Mouse (Mus musculus) embryo, embryonic 10 days (tissue): ENCODE results near the gene Htr5b.

Experiments
- DNase-seq: peaks from one replicate; pipeline ENCODE4 v3.0.0-alpha.2; 2015; ENCODE audit warnings: low spot score

Gene Htr5b

GRCm38 (mm10) chr1:121528399-121528720 lies at the start of gene Htr5b:
TSS of gene Htr5b (minus strand) at chr1:121528465.
- DNase-seq: peak; percentile 85

GRCm38 (mm10) chr1:121577491-121577890 lies 49.2 kb upstream of the Htr5b start:
- no peak for DNase-seq

DNA sequence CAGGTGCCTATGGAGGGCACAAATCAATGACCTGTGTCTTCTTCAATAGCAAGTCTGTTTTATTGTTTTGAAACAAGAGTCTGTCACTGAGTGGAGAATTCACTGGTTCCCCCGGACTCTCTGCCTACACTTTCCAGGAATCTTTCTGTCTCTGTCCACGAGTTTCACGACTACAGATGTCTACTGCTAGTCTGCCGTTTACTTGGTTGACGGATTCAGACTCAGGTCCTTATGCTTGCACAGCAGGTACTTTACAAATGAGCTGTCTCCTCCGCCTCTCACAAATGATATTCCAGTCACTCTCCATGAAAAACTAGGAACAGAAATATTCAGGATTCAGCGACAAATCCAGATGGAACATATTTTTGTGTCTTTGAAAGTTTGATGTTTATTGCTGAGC lies 42.3 kb upstream of the Htr5b start:
- DNase-seq: no peak

- peak; percentile 94 for DNase-seq
Observed at GRCm38 (mm10) chr1:121567521-121568489, 39.5 kb upstream of the Htr5b start, which contains the start of gene Ddx18. TSS of gene Ddx18 (minus strand) at chr1:121567989.

DNA sequence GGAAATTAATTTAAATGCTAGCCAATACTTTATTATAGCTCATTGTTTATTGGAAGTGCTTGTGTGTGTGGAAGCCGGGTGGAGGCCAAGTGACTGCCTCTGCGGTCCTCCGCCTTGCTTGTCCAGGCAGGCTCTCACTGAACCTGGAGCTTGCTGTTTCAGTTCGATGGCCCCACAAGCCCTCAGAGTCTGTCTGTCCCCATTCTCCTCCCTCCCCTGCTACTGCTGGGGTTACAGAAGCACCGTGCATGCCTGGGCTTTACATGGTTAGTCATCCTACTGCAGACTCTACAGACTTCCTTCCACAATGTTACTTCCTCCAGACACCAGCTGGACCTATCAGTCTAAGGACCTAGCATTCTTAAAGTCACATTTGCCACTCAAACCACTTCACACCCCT lies 29.6 kb upstream of the Htr5b start:
- DNase-seq: no peak

GRCm38 (mm10) chr1:121551457-121551835 lies 23.2 kb upstream of the Htr5b start:
- no peak for DNase-seq

DNA sequence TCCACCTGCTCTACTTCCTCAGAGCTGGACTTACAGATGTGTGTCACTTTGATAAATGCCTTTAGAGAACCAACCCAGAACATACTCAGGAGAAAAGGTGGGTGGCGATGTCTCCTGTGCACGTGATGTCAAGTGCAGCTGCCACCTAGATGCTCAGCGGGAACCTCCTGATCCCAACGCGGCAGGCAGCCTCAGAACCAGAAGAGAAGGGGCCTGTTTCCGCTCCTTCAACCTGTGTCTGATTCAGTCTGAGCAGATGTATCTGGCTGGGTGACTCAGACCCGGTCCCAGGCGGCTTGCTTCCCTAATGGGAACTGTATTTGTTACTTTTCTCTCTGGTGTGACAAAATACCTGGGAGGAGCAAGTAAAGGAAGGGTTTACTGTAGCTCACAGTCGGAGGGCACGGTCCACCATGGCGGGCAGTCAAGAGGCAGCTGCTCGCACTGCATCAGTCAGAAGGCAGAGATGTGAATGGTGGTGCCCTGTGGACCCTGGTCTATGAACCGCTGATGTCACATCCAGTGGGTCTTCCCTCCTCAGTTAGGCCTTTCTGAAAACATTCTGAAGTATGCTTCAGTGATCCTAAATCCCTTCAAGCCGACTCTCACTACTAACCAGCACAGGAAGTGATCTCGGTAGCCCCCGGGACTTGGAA lies 22.7 kb upstream of the Htr5b start:
- no peak for DNase-seq

DNA sequence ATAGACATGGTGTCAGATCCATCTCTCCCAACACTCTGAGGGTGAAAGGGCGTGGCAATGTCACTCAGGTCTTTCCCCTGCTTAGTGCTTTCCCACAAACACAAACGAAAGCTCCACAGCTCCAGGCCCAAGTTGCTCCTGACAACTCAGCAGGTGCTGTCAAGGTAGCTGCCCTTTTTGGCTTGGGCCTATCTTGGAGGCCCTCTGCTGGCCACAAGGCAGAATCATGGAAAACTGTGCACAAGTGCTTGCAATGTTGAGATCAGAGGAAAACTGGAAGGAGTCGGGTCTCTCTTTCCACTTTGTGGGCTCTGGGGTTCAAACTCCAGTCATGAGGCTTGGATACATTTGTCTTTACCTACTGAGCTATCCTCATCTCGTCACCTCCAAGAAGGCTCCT lies 21.2 kb upstream of the Htr5b start:
- DNase-seq: peak; percentile 31

- DNase-seq: no peak
Observed at GRCm38 (mm10) chr1:121548667-121549066, 20.4 kb upstream of the Htr5b start.

GRCm38 (mm10) chr1:121546844-121547243 lies 18.6 kb upstream of the Htr5b start:
- no peak for DNase-seq

- DNase-seq: no peak
Observed at GRCm38 (mm10) chr1:121540361-121540760, 12.1 kb upstream of the Htr5b start.

- no peak for DNase-seq
Observed at GRCm38 (mm10) chr1:121531439-121531838, 3.2 kb upstream of the Htr5b start.

- DNase-seq: no peak
Observed at GRCm38 (mm10) chr1:121529286-121529685, 1.0 kb upstream of the Htr5b start.

GRCm38 (mm10) chr1:121527600-121528398 lies 466 bp downstream of the Htr5b start:
- peak; percentile 23 for DNase-seq

DNA sequence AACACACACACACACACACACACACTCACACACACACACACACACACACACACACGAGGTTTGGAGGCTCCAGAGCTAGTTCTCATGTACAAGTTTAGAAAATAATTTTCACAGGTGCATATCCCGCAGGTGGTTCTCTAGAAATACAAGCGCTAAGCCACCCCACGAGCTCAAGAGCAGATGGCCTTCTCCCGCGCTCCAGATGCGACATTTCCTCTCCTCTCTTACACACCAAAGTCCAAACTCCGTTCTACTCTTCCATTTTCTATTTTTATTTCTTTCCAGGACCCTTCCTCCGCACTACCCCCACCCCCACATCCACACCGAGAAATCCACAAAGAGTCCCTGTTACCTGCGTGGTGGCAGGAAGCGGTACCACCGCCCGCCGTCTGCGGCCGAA lies 1.2 kb downstream of the Htr5b start:
- no peak for DNase-seq

GRCm38 (mm10) chr1:121518609-121519008 lies 9.7 kb downstream of the Htr5b start:
- no peak for DNase-seq

GRCm38 (mm10) chr1:121511966-121512365 lies 16.3 kb downstream of the Htr5b start:
- no peak for DNase-seq

GRCm38 (mm10) chr1:121511186-121511585 lies 17.1 kb downstream of the Htr5b start:
- no peak for DNase-seq

- no peak for DNase-seq
Observed at GRCm38 (mm10) chr1:121510420-121511140, 17.7 kb downstream of the Htr5b start.

DNA sequence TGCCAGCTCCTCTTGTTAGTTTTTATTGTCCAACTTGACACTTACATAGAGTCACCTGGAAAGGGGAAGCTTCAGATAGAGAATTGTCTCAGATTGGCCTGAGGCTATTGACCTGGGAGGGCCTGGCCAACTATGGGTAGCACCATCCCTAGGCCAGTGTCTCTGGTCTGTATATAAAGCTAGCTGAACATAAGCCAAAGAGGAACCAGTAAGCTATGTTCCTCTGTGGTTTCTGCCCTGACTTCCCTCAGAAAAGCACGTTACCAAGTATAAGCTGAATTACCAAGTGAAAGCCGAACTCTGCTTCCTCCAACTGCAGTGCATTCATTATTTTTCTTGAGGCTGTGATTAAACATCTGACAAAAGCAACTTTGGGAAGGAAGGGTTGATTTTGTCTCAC lies 19.5 kb downstream of the Htr5b start:
- DNase-seq: no peak

DNA sequence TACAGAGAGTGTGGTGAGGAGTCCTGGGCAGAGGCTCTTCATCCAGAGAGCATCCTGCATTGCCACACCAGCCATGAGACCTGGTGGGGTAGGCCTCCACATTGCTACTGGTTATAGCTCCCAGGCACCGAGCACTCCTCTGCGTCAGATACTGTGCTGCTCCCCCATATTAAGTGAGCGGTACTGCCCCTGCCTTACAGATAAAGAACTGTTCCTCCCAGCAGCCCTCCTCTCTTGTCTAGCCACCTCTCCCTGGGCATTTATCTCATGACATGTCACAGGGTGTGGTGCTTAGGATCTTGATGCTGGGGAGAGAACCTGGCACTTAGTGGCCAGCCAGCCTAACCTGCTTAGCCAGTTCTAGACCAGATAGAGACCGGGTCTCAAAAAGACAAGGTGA lies 31.2 kb downstream of the Htr5b start:
- DNase-seq: no peak

DNA sequence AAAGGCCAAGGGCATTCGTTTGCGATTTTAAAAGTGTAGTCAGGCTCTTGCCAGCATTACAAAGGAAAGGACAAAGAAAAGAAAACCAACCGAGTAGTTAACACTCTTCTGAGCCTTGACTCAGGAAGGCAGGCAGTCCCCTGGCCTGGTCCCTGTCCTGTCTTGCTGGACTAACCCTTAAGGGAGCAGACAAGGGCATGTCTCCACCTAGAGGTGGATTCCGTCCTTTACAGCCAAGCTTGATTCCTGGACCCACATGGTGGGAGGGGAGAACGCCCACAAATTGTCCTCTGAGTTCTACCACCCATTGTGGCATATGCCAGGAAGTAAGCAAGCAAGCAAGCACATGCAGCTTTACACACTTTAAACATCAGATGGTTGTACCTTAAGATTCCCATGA lies 38.0 kb downstream of the Htr5b start:
- peak; percentile 75 for DNase-seq
